ENCODE assay signal across 8 mouse cellular contexts in the genomic region with DNA sequence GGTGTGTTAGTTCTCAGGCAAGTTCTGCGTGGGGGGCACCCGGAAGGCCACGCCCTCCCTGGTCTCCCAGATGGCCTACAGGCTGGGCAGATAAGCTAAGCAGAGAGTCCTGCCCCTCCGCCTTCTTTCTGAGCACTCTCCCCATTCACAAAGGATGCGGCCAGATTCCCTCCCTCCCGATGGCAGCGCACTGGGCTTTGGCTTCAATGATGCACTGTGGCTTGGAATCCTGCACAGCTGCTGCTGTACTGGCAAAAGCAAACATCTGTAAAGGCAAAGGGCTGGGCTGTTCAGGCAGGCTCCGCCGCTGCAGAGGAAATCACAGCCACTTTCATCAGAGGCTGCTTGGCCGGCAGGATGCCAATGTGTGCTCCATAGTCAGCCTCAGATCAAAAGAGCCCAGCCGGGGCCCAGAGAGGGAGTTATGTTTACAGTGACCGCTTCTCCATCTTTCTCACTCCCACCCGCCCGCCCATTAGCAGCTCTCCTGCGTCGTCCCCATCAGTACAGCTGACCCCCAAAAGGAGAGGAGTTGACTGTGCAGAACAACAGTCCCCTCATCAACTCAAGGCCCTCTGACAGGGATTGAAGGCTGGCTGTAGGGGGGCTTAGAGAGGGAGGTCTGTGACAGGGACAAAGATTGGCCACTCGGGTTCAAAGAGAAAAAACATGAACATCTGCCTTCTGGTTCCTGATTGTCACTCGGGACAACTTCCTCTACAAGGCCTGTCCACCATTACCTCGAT. TPM values are rescaled to one million over a fixed set of nuclear protein-coding genes. Genes with fewer than 3 reads are reported as not detected.
DNase-seq lines count a peak whose midpoint lies in the region; ATAC-seq and TF ChIP-seq lines count a peak whose summit lies in the region.

No protein-coding gene starts in this region.

- H3K27me3 ChIP-seq in hindbrain, embryonic 11.5 days (ENCODE audit: control insufficient read depth, insufficient read depth, low read length), result no peaks in the 10 kb centered on the region
- H3K27me3 ChIP-seq in liver, embryonic 14.5 days (ENCODE audit: control insufficient read depth, insufficient read depth, low read length), result no peaks in the 10 kb centered on the region
- no peaks in the 10 kb centered on the region for H3K27me3 ChIP-seq in neural tube, embryonic 11.5 days (ENCODE audit: control insufficient read depth, insufficient read depth, low read length)

- peak overlapping the region; percentile 85 for H3K27ac ChIP-seq in hindbrain, embryonic 11.5 days (ENCODE audit: low read depth, low read length)
- H3K27ac ChIP-seq in liver, embryonic 14.5 days, result peak overlapping the region; percentile 77; the same call in 1 of the 2 replicates
- peak overlapping the region; percentile 77 for H3K27ac ChIP-seq in neural tube, embryonic 11.5 days (ENCODE audit: low read depth, low read length)

- 6% methylated on average over 19 of the region's 19 CpGs for WGBS in hindbrain, embryonic 11.5 days
- WGBS in liver, embryonic 14.5 days (ENCODE audit: insufficient replicate concordance), result 15% methylated on average over 19 of the region's 19 CpGs
- WGBS in neural tube, embryonic 11.5 days, result 9% methylated on average over 19 of the region's 19 CpGs

- ATAC-seq in erythroid progenitor cell, adult 5-6 weeks (replicated peaks; ENCODE audit: low FRiP score, poor library complexity, severe bottlenecking), result peak; percentile 52
- ATAC-seq in hindbrain, embryonic 11.5 days (ENCODE audit: low FRiP score), result peak; percentile 58
- ATAC-seq in liver, embryonic 14.5 days (ENCODE audit: insufficient read depth), result peak; percentile 67
- peak; percentile 31; the same call in 1 of the 2 replicates for ATAC-seq in neural tube, embryonic 11.5 days (ENCODE audit: insufficient read depth, low FRiP score, low TSS enrichment)
- ATAC-seq in inflammation-experienced regulatory T-cells, adult 6 months, result no peak

- H3K36me3 ChIP-seq in hindbrain, embryonic 11.5 days (ENCODE audit: control insufficient read depth, insufficient read depth, low read length), result peaks cover 4% of the 10 kb centered on the region; the same call in 1 of the 2 replicates
- H3K36me3 ChIP-seq in liver, embryonic 14.5 days (replicated peaks; ENCODE audit: control insufficient read depth, insufficient read depth, low read depth), result peaks cover 37% of the 10 kb centered on the region
- peaks cover 13% of the 10 kb centered on the region for H3K36me3 ChIP-seq in neural tube, embryonic 11.5 days (ENCODE audit: control insufficient read depth, insufficient read depth, low read length)

- peak; percentile 53 for TF ChIP-seq EP300 in liver, embryonic 14.5 days (IDR thresholded peaks at IDR 0.05; ENCODE audit: low read depth)

- H3K9ac ChIP-seq in hindbrain, embryonic 11.5 days (ENCODE audit: low read depth, low read length), result peak overlapping the region; percentile 44
- H3K9ac ChIP-seq in liver, embryonic 14.5 days (replicated peaks), result peak overlapping the region; percentile 48
- peak overlapping the region; percentile 18 for H3K9ac ChIP-seq in neural tube, embryonic 11.5 days (ENCODE audit: low read length)

- DNase-seq in gastrocnemius, postnatal 10 days, result peak; percentile 72
- no peak for DNase-seq in gastrocnemius, adult 18-20 months (ENCODE audit: low spot score)
- peak; percentile 29 for DNase-seq in ZHBTc4 (ENCODE audit: low read depth, low spot score)
- DNase-seq in hindbrain, embryonic 11.5 days (ENCODE audit: low spot score), result peak; percentile 67
- peak in 1 of 3 experiments; percentile 68 for DNase-seq in liver, embryonic 14.5 days (ENCODE audit: low read depth in 3 of 3, low spot score in 3 of 3)
- peak; percentile 68 for DNase-seq in neural tube, embryonic 11.5 days (ENCODE audit: low spot score)

- H3K9me3 ChIP-seq in hindbrain, embryonic 11.5 days (ENCODE audit: control insufficient read depth, low read length), result no peaks in the 10 kb centered on the region
- H3K9me3 ChIP-seq in liver, embryonic 14.5 days (ENCODE audit: control insufficient read depth, low read length), result no peaks in the 10 kb centered on the region
- H3K9me3 ChIP-seq in neural tube, embryonic 11.5 days (ENCODE audit: control insufficient read depth, low read length), result no peaks in the 10 kb centered on the region

- H3K4me2 ChIP-seq in hindbrain, embryonic 11.5 days (replicated peaks; ENCODE audit: low read depth, low read length), result peak overlapping the region; percentile 27
- H3K4me2 ChIP-seq in liver, embryonic 14.5 days (ENCODE audit: low read depth), result peak overlapping the region; percentile 61
- H3K4me2 ChIP-seq in neural tube, embryonic 11.5 days (ENCODE audit: low read depth), result 0 out of 2 replicates have a peak overlapping the region, but pooled peaks have one; percentile 1

- no peak for TF ChIP-seq CTCF in liver, embryonic 14.5 days (IDR thresholded peaks at IDR 0.05; ENCODE audit: low read depth)

- H3K4me1 ChIP-seq in hindbrain, embryonic 11.5 days (replicated peaks; ENCODE audit: control insufficient read depth, insufficient read depth, low read length), result peaks cover 29% of the 10 kb centered on the region
- peaks cover 37 to 51% of the 10 kb centered on the region in 2 experiments for H3K4me1 ChIP-seq in liver, embryonic 14.5 days (replicated peaks; ENCODE audit: control insufficient read depth in 2 of 2, insufficient read depth in 2 of 2, low read length in 1 of 2)
- peaks cover 34% of the 10 kb centered on the region for H3K4me1 ChIP-seq in neural tube, embryonic 11.5 days (ENCODE audit: control insufficient read depth, insufficient read depth, low read length)

- H3K4me3 ChIP-seq in hindbrain, embryonic 11.5 days (ENCODE audit: low read depth, low read length), result no peak overlapping the region
- peak overlapping the region in 1 of 2 experiments; percentile 20; a peak in 2 of 4 replicates for H3K4me3 ChIP-seq in liver, embryonic 14.5 days (ENCODE audit: insufficient read depth in 1 of 2, low read depth in 2 of 2, low read length in 2 of 2)
- H3K4me3 ChIP-seq in neural tube, embryonic 11.5 days (ENCODE audit: low read depth, low read length), result no peak overlapping the region

RNA-seq across cellular contexts. Expression of a gene that starts 21.0 kb away (rescaled TPM):
- 10 to 100 TPM; 11.9 to 13.4 TPM for total RNA-seq in gastrocnemius, postnatal 10 days (2021)
- 1 to 10 TPM; 5.7 to 6.6 TPM for total RNA-seq in gastrocnemius, adult 18-20 months (2021)
- total RNA-seq in erythroid progenitor cell, adult 5-6 weeks (2015; ENCODE audit: low replicate concordance), result 15.5 TPM in 2 replicates
- 7.3 and 9.6 TPM in 2 replicates for total RNA-seq in erythroid progenitor cell, adult 5-6 weeks (2017; ENCODE audit: low replicate concordance)
- polyA plus RNA-seq in hindbrain, embryonic 11.5 days (2014; fragmentation: Nextera tagmentation; extraction: Ambion mirVana), result 38.3 and 48.8 TPM in 2 replicates
- polyA plus RNA-seq in liver, embryonic 14.5 days (2012; rRNA removed), result 11.3 and 11.5 TPM in 2 replicates
- polyA plus RNA-seq in liver, embryonic 14.5 days (2014; fragmentation: Nextera tagmentation; extraction: Ambion mirVana), result 8.8 and 12.6 TPM in 2 replicates
- polyA plus RNA-seq in neural tube, embryonic 11.5 days (2014; fragmentation: Nextera tagmentation; extraction: Ambion mirVana), result 50.3 and 52.3 TPM in 2 replicates
- 10 to 100 TPM; 18.4 to 21.9 (median 18.7) TPM for polyA plus RNA-seq in inflammation-experienced regulatory T-cells, adult 6 months (2017; shearing (Covaris generic))

RNA-seq across cellular contexts. Expression of a gene that starts 37.7 kb away (rescaled TPM):
- total RNA-seq in gastrocnemius, postnatal 10 days (2021), result 1 to 10 TPM; 8.2 to 9.0 TPM
- total RNA-seq in gastrocnemius, adult 18-20 months (2021), result 10 to 100 TPM in 1 of 2 experiments, 1 to 10 TPM in 1; 9.4 to 19.6 TPM
- total RNA-seq in erythroid progenitor cell, adult 5-6 weeks (2015; ENCODE audit: low replicate concordance), result 0.84 and 2.2 TPM in 2 replicates
- 8.2 and 18.2 TPM in 2 replicates for total RNA-seq in erythroid progenitor cell, adult 5-6 weeks (2017; ENCODE audit: low replicate concordance)
- polyA plus RNA-seq in hindbrain, embryonic 11.5 days (2014; fragmentation: Nextera tagmentation; extraction: Ambion mirVana), result 6.0 and 9.7 TPM in 2 replicates
- polyA plus RNA-seq in liver, embryonic 14.5 days (2012; rRNA removed), result 6.4 and 7.6 TPM in 2 replicates
- 6.2 and 7.2 TPM in 2 replicates for polyA plus RNA-seq in liver, embryonic 14.5 days (2014; fragmentation: Nextera tagmentation; extraction: Ambion mirVana)
- polyA plus RNA-seq in neural tube, embryonic 11.5 days (2014; fragmentation: Nextera tagmentation; extraction: Ambion mirVana), result 4.4 and 5.3 TPM in 2 replicates
- 10 to 100 TPM in 2 of 3 experiments, 1 to 10 TPM in 1; 5.9 to 20.1 (median 14.8) TPM for polyA plus RNA-seq in inflammation-experienced regulatory T-cells, adult 6 months (2017; shearing (Covaris generic))

Comparison
In these comparisons a context has a peak if more than half of its experiments do, and no peak if none do; other contexts are left out.
1. H3K4me2 ChIP-seq: peak in every context shown above with its lines; median percentile 61 in liver, embryonic 14.5 days; 27 in hindbrain, embryonic 11.5 days; 1 in neural tube, embryonic 11.5 days.